10 mouse cellular contexts compared by ENCODE assay signal in the genomic region with DNA sequence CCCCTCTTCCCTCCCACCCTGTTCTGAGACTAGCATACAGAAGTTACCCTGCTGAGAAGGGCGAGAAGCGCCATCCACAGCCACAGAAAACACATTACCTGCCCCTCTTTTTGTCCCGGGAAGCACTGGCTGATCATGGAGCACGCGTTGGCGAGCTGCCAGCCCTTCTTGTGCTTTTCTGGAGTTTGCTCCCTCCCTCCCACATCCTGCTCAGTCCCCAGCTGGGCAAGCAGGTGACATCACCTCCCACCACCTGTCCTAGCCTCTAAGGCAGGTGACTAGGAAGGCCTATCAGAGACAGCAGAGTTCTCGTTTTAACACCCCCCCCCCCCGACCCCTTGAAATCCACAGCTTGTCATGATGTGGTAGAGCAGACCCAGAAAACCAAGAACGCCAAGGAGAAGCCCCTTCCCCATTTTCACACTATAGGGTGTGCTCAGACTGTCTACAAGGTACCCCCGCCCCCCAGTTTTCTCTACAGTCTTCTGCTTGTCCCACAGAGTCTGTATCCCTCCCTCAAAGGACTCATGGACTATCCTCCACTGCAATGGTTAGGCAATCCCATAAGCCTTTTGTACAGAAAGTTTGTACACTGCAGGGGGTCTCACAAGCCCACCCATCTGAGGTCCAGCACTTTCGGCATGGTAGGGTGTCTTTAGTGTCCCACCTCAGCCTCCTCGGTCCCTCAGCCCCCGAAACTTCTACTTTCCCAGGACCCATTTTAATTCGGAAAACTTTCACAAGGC. TPM values are rescaled to one million over a fixed set of nuclear protein-coding genes. Genes with fewer than 3 reads are reported as not detected.
DNase-seq lines count a peak whose midpoint lies in the region; ATAC-seq and TF ChIP-seq lines count a peak whose summit lies in the region.
"Had no signal": no experiment of that assay in that cellular context is flagged by ENCODE, and none has a peak within 500 bp of the region (broad histone marks: within the 10 kb centered on the region; RNA-seq: fewer than 3 reads in every experiment).

No protein-coding gene starts in this region.

- no peak overlapping the region for H3K27ac ChIP-seq in liver, adult 2 months (replicated peaks; ENCODE audit: insufficient read depth, low read depth, low read length)
- no peak overlapping the region for H3K27ac ChIP-seq in liver, embryonic 12.5 days
- peak overlapping the region; percentile 75; the same call in 1 of the 2 replicates for H3K27ac ChIP-seq in kidney, embryonic 16.5 days (ENCODE audit: low read length)
- no peak overlapping the region for H3K27ac ChIP-seq in forebrain, embryonic 15.5 days (replicated peaks)
- H3K27ac ChIP-seq: limb, embryonic 15.5 days had no signal

- no peak; the same call in 1 of the 2 replicates for ATAC-seq in liver, embryonic 12.5 days
- ATAC-seq in kidney, embryonic 16.5 days (ENCODE audit: low FRiP score, low TSS enrichment) = peak; percentile 73; the same call in 1 of the 2 replicates
- no peak; the same call in 1 of the 2 replicates for ATAC-seq in forebrain, embryonic 15.5 days (replicated peaks)

- no peak for TF ChIP-seq CTCF in liver, adult 2 months (IDR thresholded peaks at IDR 0.05; ENCODE audit: low read depth, low read length)

- H3K4me2 ChIP-seq in liver, embryonic 12.5 days = no peak overlapping the region
- H3K4me2 ChIP-seq in kidney, embryonic 16.5 days (replicated peaks; ENCODE audit: low read depth, low read length) = peak overlapping the region; percentile 27
- no peak overlapping the region for H3K4me2 ChIP-seq in forebrain, embryonic 15.5 days (replicated peaks)
- H3K4me2 ChIP-seq: limb, embryonic 15.5 days had no signal

- H3K4me3 ChIP-seq in liver, adult 2 months (ENCODE audit: insufficient read depth, low read depth, low read length) = no peak overlapping the region
- no peak overlapping the region for H3K4me3 ChIP-seq in liver, embryonic 12.5 days
- peak overlapping the region; percentile 3; the same call in 1 of the 2 replicates for H3K4me3 ChIP-seq in kidney, embryonic 16.5 days (ENCODE audit: low read length)
- no peak overlapping the region for H3K4me3 ChIP-seq in forebrain, embryonic 15.5 days
- H3K4me3 ChIP-seq: limb, embryonic 15.5 days had no signal

- H3K4me1 ChIP-seq in liver, adult 2 months (ENCODE audit: control insufficient read depth, insufficient read depth, low read length) = no peaks in the 10 kb centered on the region
- H3K4me1 ChIP-seq in liver, embryonic 12.5 days = peaks cover 18% of the 10 kb centered on the region
- H3K4me1 ChIP-seq in kidney, embryonic 16.5 days (ENCODE audit: insufficient read depth, low read length) = no peaks in the 10 kb centered on the region
- H3K4me1 ChIP-seq in forebrain, embryonic 15.5 days = peaks cover 2% of the 10 kb centered on the region; the same call in 1 of the 2 replicates
- H3K4me1 ChIP-seq: limb, embryonic 15.5 days had no signal

- no peak for TF ChIP-seq POLR2A in liver, adult 2 months (IDR thresholded peaks at IDR 0.05; ENCODE audit: extremely low read depth, insufficient read depth, low read length)

- no peaks in the 10 kb centered on the region for H3K27me3 ChIP-seq in liver, adult 2 months (ENCODE audit: control insufficient read depth, insufficient read depth, low read length)
- no peaks in the 10 kb centered on the region for H3K27me3 ChIP-seq in liver, embryonic 12.5 days (replicated peaks)
- H3K27me3 ChIP-seq in kidney, embryonic 16.5 days (ENCODE audit: insufficient read depth, low read length) = no peaks in the 10 kb centered on the region
- no peaks in the 10 kb centered on the region for H3K27me3 ChIP-seq in forebrain, embryonic 15.5 days
- H3K27me3 ChIP-seq: limb, embryonic 15.5 days had no signal

- WGBS in liver, adult 2 months = 52% methylated on average over 9 of the region's 14 CpGs
- WGBS in liver, embryonic 12.5 days (ENCODE audit: insufficient replicate concordance) = 60% methylated on average over 14 of the region's 14 CpGs
- 64% methylated on average over 14 of the region's 14 CpGs for WGBS in kidney, embryonic 16.5 days
- 64% methylated on average over 14 of the region's 14 CpGs for WGBS in forebrain, embryonic 15.5 days

- peak; percentile 31 for DNase-seq in liver, adult 2 months (ENCODE audit: extremely low read depth, low read depth, low spot score)
- peak; percentile 91 for DNase-seq in cerebellum, adult 9-11 months
- peak; percentile 54 to 77 for DNase-seq in lung, postnatal 4 days
- DNase-seq in adrenal gland, adult (ENCODE audit: inconsistent age in 2 of 2, low spot score in 1 of 2) = no peak
- no peak for DNase-seq in spleen, adult 18-20 months

- H3K79me2 ChIP-seq in liver, adult 2 months (ENCODE audit: control insufficient read depth, insufficient read depth, low read length) = no peaks in the 10 kb centered on the region

- no peaks in the 10 kb centered on the region for H3K9me3 ChIP-seq in liver, embryonic 12.5 days (replicated peaks)
- H3K9me3 ChIP-seq in kidney, embryonic 16.5 days (ENCODE audit: low read length) = no peaks in the 10 kb centered on the region
- no peaks in the 10 kb centered on the region for H3K9me3 ChIP-seq in forebrain, embryonic 15.5 days
- H3K9me3 ChIP-seq: limb, embryonic 15.5 days had no signal

- no peak overlapping the region for H3K9ac ChIP-seq in liver, adult 2 months (ENCODE audit: low read depth, low read length)
- H3K9ac ChIP-seq in liver, embryonic 12.5 days = no peak overlapping the region
- 0 out of 2 replicates have a peak overlapping the region, but pooled peaks have one; percentile 0 for H3K9ac ChIP-seq in kidney, embryonic 16.5 days (replicated peaks; ENCODE audit: low read length)
- H3K9ac ChIP-seq in forebrain, embryonic 15.5 days (replicated peaks) = no peak overlapping the region
- H3K9ac ChIP-seq: limb, embryonic 15.5 days had no signal

- no peaks in the 10 kb centered on the region for H3K36me3 ChIP-seq in liver, adult 2 months (ENCODE audit: control insufficient read depth, insufficient read depth, low read length)
- H3K36me3 ChIP-seq in liver, embryonic 12.5 days = no peaks in the 10 kb centered on the region
- no peaks in the 10 kb centered on the region for H3K36me3 ChIP-seq in kidney, embryonic 16.5 days (ENCODE audit: insufficient read depth, low read length)
- peaks cover 10% of the 10 kb centered on the region; the same call in 1 of the 2 replicates for H3K36me3 ChIP-seq in forebrain, embryonic 15.5 days

RNA-seq across cellular contexts. Expression of a gene that starts 11.2 kb away (rescaled TPM):
- total RNA-seq in liver, adult 2 months (2014; rRNA removed) = 0.34 and 0.37 TPM in 2 replicates
- 1.00 and 1.1 TPM in 2 replicates for polyA plus RNA-seq in liver, adult 2 months (2012; rRNA removed)
- polyA plus RNA-seq in liver, embryonic 12.5 days (2016; fragmentation: Nextera tagmentation; extraction: Ambion mirVana) = 2.6 and 3.2 TPM in 2 replicates
- 17.4 and 19.6 TPM in 2 replicates for polyA plus RNA-seq in kidney, embryonic 16.5 days (2015; fragmentation: Nextera tagmentation; extraction: Ambion mirVana)
- 55.5 and 63.3 TPM in 2 replicates for polyA plus RNA-seq in forebrain, embryonic 15.5 days (2015; fragmentation: Nextera tagmentation; extraction: Ambion mirVana)

RNA-seq across cellular contexts. Expression of a gene that starts 11.3 kb away (rescaled TPM):
- 1.1 and 2.8 TPM in 2 replicates for total RNA-seq in liver, adult 2 months (2014; rRNA removed)
- polyA plus RNA-seq in liver, adult 2 months (2012; rRNA removed) = 7.7 and 13.9 TPM in 2 replicates
- polyA plus RNA-seq in liver, embryonic 12.5 days (2016; fragmentation: Nextera tagmentation; extraction: Ambion mirVana) = 13.0 and 13.4 TPM in 2 replicates
- polyA plus RNA-seq in kidney, embryonic 16.5 days (2015; fragmentation: Nextera tagmentation; extraction: Ambion mirVana) = 69.3 and 74.7 TPM in 2 replicates
- 104 and 107 TPM in 2 replicates for polyA plus RNA-seq in forebrain, embryonic 15.5 days (2015; fragmentation: Nextera tagmentation; extraction: Ambion mirVana)

RNA-seq across cellular contexts. Expression of a gene that starts 17.5 kb away (rescaled TPM):
- 1.0 TPM in 1 of 2 replicates, not detected in the other for total RNA-seq in liver, adult 2 months (2014; rRNA removed)
- 1.5 and 1.9 TPM in 2 replicates for polyA plus RNA-seq in liver, adult 2 months (2012; rRNA removed)
- polyA plus RNA-seq in liver, embryonic 12.5 days (2016; fragmentation: Nextera tagmentation; extraction: Ambion mirVana) = not detected in 2 replicates
- polyA plus RNA-seq in kidney, embryonic 16.5 days (2015; fragmentation: Nextera tagmentation; extraction: Ambion mirVana) = 0.59 TPM in 1 of 2 replicates, not detected in the other
- 0.84 TPM in 1 of 2 replicates, not detected in the other for polyA plus RNA-seq in forebrain, embryonic 15.5 days (2015; fragmentation: Nextera tagmentation; extraction: Ambion mirVana)
- polyA plus RNA-seq: heart, embryonic 16.5 days; limb, embryonic 15.5 days had no signal

RNA-seq across cellular contexts. Expression of a gene that starts 22.9 kb away (rescaled TPM):
- 4.7 and 9.4 TPM in 2 replicates for total RNA-seq in liver, adult 2 months (2014; rRNA removed)
- polyA plus RNA-seq in liver, adult 2 months (2012; rRNA removed) = 15.6 and 17.0 TPM in 2 replicates
- polyA plus RNA-seq in liver, embryonic 12.5 days (2016; fragmentation: Nextera tagmentation; extraction: Ambion mirVana) = 14.1 and 15.1 TPM in 2 replicates
- 30.9 and 31.4 TPM in 2 replicates for polyA plus RNA-seq in kidney, embryonic 16.5 days (2015; fragmentation: Nextera tagmentation; extraction: Ambion mirVana)
- polyA plus RNA-seq in forebrain, embryonic 15.5 days (2015; fragmentation: Nextera tagmentation; extraction: Ambion mirVana) = 21.8 and 23.4 TPM in 2 replicates

RNA-seq across cellular contexts. Expression of a gene that starts 25.4 kb away (rescaled TPM):
- 33.4 and 37.1 TPM in 2 replicates for total RNA-seq in liver, adult 2 months (2014; rRNA removed)
- polyA plus RNA-seq in liver, adult 2 months (2012; rRNA removed) = 39.9 and 48.3 TPM in 2 replicates
- polyA plus RNA-seq in liver, embryonic 12.5 days (2016; fragmentation: Nextera tagmentation; extraction: Ambion mirVana) = 14.6 and 15.6 TPM in 2 replicates
- polyA plus RNA-seq in kidney, embryonic 16.5 days (2015; fragmentation: Nextera tagmentation; extraction: Ambion mirVana) = 45.7 and 48.8 TPM in 2 replicates
- polyA plus RNA-seq in forebrain, embryonic 15.5 days (2015; fragmentation: Nextera tagmentation; extraction: Ambion mirVana) = 38.0 and 43.1 TPM in 2 replicates

Comparison
In these comparisons a context has a peak if more than half of its experiments do, and no peak if none do; other contexts are left out.
1. DNase-seq: peak in liver, adult 2 months (single experiment), cerebellum, adult 9-11 months (single experiment) and lung, postnatal 4 days (2 of 2); none in adrenal gland, adult (0 of 2) and spleen, adult 18-20 months (0 of 2).